Mouse (Mus musculus) myocyte (in vitro differentiated cells): Measurements from ENCODE around the gene Tex2. TPM values are rescaled to one million over a fixed set of nuclear protein-coding genes. Genes with fewer than 3 reads are reported as not detected.

Source experiments
- H3K27me3 ChIP-seq: one replicate; pipeline ENCODE4 v1.6.1; 2011; ENCODE audit not compliant: control insufficient read depth, insufficient read depth, insufficient read length
- H3K36me3 ChIP-seq: one replicate; pipeline ENCODE4 v1.6.1; 2011; ENCODE audit not compliant: control insufficient read depth, insufficient read depth
- H3K4me2 ChIP-seq: one replicate; pipeline ENCODE4 v1.6.1; 2011; ENCODE audit warnings: low read depth, control low read depth
- H3K4me3 ChIP-seq: one replicate; pipeline ENCODE4 v1.5.1; 2011; ENCODE audit warnings: mild to moderate bottlenecking, control low read depth, moderate library complexity
- H3K79me2 ChIP-seq: one replicate; pipeline ENCODE4 v1.6.1; 2011; ENCODE audit not compliant: control insufficient read depth, insufficient read depth
- H3ac ChIP-seq: one replicate; pipeline ENCODE4 v1.6.1; 2011; ENCODE audit not compliant: control insufficient read depth, insufficient read length
- CEBPB ChIP-seq: IDR thresholded peaks from 2 replicates; pipeline ENCODE4 v1.6.1; 2011; ENCODE audit warnings: mild to moderate bottlenecking, moderate library complexity; ENCODE audit not compliant: poor library complexity, insufficient read depth, severe bottlenecking
- E2F4 ChIP-seq: IDR thresholded peaks from one replicate; pipeline ENCODE4 v1.6.1; 2011; ENCODE audit warnings: mild to moderate bottlenecking, control low read depth, moderate library complexity; ENCODE audit not compliant: insufficient read depth
- MAX ChIP-seq: IDR thresholded peaks from one replicate; pipeline ENCODE4 v1.6.1; 2011; ENCODE audit warnings: low read depth, mild to moderate bottlenecking, control low read depth
- MYOD1 ChIP-seq, 3 experiments: IDR thresholded peaks; one replicate each; pipeline ENCODE4 v1.6.1; 2011; ENCODE audit warnings: control low read depth in 2 of 3, low read depth in 2 of 3, mild to moderate bottlenecking in 2 of 3, moderate library complexity in 1 of 3; ENCODE audit not compliant: insufficient read length in 2 of 3, control insufficient read depth in 1 of 3
- MYOG ChIP-seq, 3 experiments: IDR thresholded peaks; one replicate each; pipeline ENCODE4 v1.6.1; 2011; ENCODE audit warnings: control low read depth in 2 of 3, low read depth in 2 of 3, mild to moderate bottlenecking in 2 of 3; ENCODE audit not compliant: insufficient read length in 2 of 3, control insufficient read depth in 1 of 3, insufficient read depth in 1 of 3
- POLR2A ChIP-seq: IDR thresholded peaks from one replicate; pipeline ENCODE4 v1.6.1; 2011; ENCODE audit warnings: low read depth, mild to moderate bottlenecking, control low read depth, moderate library complexity; ENCODE audit not compliant: insufficient read length
- POLR2AphosphoS2 ChIP-seq: IDR thresholded peaks from one replicate; pipeline ENCODE4 v1.6.1; 2011; ENCODE audit warnings: low read depth, control low read depth; ENCODE audit not compliant: insufficient read length
- REST ChIP-seq: IDR thresholded peaks from one replicate; pipeline ENCODE4 v1.6.1; 2011; ENCODE audit warnings: mild to moderate bottlenecking, control low read depth, moderate library complexity; ENCODE audit not compliant: insufficient read depth, insufficient read length
- SRF ChIP-seq: IDR thresholded peaks from one replicate; pipeline ENCODE4 v1.6.1; 2011; ENCODE audit warnings: low read depth; ENCODE audit not compliant: control insufficient read depth, insufficient read length
- TCF12 ChIP-seq: IDR thresholded peaks from one replicate; pipeline ENCODE4 v1.6.1; 2011; ENCODE audit warnings: mild to moderate bottlenecking, control low read depth; ENCODE audit not compliant: poor library complexity, insufficient read depth, severe bottlenecking
- TCF3 ChIP-seq: IDR thresholded peaks from one replicate; pipeline ENCODE4 v1.6.1; 2011; ENCODE audit warnings: low read depth, control low read depth; ENCODE audit not compliant: insufficient read length
- USF1 ChIP-seq: IDR thresholded peaks from one replicate; pipeline ENCODE4 v1.6.1; 2011; ENCODE audit warnings: low read depth, mild to moderate bottlenecking, control low read depth, moderate library complexity
- polyA plus RNA-seq: library from polyadenylated mRNA; unstranded; fragments of >200 nt; fragmentation: generic; extraction: Trizol; gene quantifications from one replicate; pipeline ENCODE4 v1.2.1, GENCODE M21; 2012; ENCODE audit warnings: missing spikeins

Tex2 gene
- polyA plus RNA-seq, 1 experiment: 7.0 TPM

DNA sequence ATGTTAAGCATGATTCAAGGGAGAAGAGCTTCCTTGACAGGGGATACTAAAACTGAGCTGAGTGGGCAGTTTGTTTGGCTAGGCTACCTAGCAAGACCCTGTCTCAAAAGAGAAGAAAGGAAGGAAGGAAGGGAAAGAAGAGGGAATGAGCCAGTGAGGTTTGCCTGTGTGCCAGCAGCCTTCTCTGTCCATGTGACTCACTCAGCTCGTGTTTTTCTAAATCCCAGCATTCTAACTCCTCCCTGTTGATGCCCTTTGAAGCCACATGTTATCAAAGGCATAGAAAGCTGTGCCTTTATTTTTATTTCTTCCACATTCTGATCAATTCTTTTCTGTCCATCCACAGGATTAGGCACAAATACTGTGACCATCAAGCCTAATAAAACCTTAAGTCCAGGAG, 85.3 kb downstream of the Tex2 start:
- Histone ChIP-seq H3K4me2 (no peak overlapping the region), H3ac (no peak overlapping the region), H3K27me3 (no peaks in the 10 kb centered on the region), H3K79me2 (no peaks in the 10 kb centered on the region), H3K36me3 (peaks cover 3% of the 10 kb centered on the region), H3K4me3 (no peak overlapping the region)
- TF ChIP-seq MAX: no peak
- TF ChIP-seq USF1: peak; percentile 35
- TF ChIP-seq POLR2AphosphoS2: no peak
- TF ChIP-seq SRF: no peak

DNA sequence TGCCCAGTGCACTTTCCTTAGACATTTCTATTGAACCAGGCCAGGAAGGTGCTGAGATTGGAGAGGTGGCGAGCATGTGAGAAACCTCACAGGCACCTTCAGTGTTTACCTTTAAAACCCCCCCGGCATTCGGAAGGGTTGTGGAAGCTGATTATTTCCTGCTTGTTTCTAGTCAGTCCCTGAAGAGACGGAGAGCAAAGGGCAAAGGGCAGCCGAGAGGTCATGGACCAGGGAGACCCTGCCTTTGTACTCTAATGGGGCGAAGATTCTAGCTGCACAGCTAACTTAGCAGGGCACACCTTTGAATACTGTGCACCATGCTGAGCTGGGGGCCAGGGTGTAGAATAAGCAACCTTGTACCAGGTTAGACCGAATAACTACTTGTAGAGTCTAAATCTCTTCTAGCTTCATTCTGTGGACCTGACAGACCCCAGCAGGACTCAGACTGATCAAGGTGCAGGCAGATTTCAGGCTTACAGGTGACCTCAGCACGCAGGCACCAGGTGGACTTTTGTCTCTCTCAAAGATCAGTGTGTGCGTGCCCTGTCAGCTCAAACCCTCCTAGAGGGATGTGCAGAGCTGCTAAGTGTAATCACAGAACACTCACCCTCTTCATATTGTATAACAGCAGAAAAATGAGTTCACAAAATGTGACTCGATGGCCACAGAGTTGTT, 85.9 kb downstream of the Tex2 start:
- no peaks in the 10 kb centered on the region for H3K36me3 ChIP-seq

DNA sequence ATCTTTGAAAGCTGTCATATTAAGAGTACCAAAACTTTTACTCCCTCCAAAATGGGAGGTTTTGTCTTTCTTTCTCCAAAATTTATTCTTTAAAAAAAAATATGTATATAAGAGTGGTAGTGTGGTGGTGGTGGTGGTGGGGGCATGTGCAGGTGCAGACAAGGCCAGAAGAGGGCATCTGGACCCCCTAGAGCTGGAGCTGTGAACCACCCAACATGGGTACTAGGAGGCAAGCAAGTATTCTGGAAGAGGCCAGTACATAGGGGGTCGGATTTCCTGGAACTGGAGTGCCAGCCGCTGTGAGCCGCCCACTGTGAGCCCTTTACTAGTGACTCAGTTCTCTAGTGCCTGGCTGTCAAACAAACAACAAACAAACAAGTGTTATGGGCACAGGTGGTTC, 90.7 kb downstream of the Tex2 start:
- Histone ChIP-seq H3K4me2 (no peak overlapping the region), H3ac (no peak overlapping the region), H3K79me2 (no peaks in the 10 kb centered on the region), H3K27me3 (no peaks in the 10 kb centered on the region), H3K4me3 (no peak overlapping the region), H3K36me3 (no peaks in the 10 kb centered on the region)
- TF ChIP-seq USF1 (no peak), E2F4 (no peak), REST (no peak), MYOG (IDR thresholded peaks at IDR 0.05; ENCODE audit: control insufficient read depth in 1 of 3, insufficient read depth in 1 of 3, insufficient read length in 2 of 3, low read depth in 2 of 3) (no peak), TCF3 (no peak), SRF (no peak), POLR2AphosphoS2 (no peak), MYOD1 (IDR thresholded peaks at IDR 0.05; ENCODE audit: control insufficient read depth in 1 of 3, insufficient read length in 2 of 3, low read depth in 2 of 3) (no peak), TCF12 (no peak), CEBPB (no peak), MAX (no peak), POLR2A (no peak)

More for the DNA sequence above, 85.9 kb downstream of the Tex2 start:
- no peak overlapping the region for H3K4me2 ChIP-seq
- H3ac ChIP-seq: no peak overlapping the region
- no peaks in the 10 kb centered on the region for H3K27me3 ChIP-seq
- no peak for TF ChIP-seq REST
- TF ChIP-seq MYOG (IDR thresholded peaks at IDR 0.05; ENCODE audit: control insufficient read depth in 1 of 3, insufficient read depth in 1 of 3, insufficient read length in 2 of 3, low read depth in 2 of 3): no peak
- no peak for TF ChIP-seq CEBPB
- TF ChIP-seq MYOD1 (IDR thresholded peaks at IDR 0.05; ENCODE audit: control insufficient read depth in 1 of 3, insufficient read length in 2 of 3, low read depth in 2 of 3): no peak
- no peaks in the 10 kb centered on the region for H3K79me2 ChIP-seq
- no peak overlapping the region for H3K4me3 ChIP-seq

DNA sequence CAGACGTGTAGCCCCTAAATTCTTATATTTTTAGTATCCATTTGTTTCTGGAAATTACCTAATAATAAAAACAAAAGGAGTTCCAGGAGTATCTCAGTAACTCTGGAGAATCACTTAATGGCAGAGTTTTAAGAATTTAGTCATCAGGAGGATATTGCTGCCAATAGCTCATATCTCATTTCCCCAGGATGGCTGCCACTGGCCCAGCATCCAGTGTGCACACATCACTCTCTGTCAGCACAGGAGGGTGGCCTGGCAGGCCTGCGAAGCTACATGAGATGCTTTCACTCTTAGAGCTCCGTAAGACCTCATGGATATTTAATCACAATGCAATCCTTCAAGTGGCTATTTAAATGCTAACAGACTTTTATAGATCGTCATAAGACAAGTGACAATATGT, 91.6 kb downstream of the Tex2 start:
- Histone ChIP-seq H3K4me2 (no peak overlapping the region), H3K27me3 (no peaks in the 10 kb centered on the region), H3K36me3 (no peaks in the 10 kb centered on the region), H3K4me3 (no peak overlapping the region), H3K79me2 (no peaks in the 10 kb centered on the region), H3ac (no peak overlapping the region)
- TF ChIP-seq POLR2AphosphoS2 (no peak), TCF3 (no peak), MAX (no peak), USF1 (no peak), SRF (no peak), MYOD1 (IDR thresholded peaks at IDR 0.05; ENCODE audit: control insufficient read depth in 1 of 3, insufficient read length in 2 of 3, low read depth in 2 of 3) (no peak)

DNA sequence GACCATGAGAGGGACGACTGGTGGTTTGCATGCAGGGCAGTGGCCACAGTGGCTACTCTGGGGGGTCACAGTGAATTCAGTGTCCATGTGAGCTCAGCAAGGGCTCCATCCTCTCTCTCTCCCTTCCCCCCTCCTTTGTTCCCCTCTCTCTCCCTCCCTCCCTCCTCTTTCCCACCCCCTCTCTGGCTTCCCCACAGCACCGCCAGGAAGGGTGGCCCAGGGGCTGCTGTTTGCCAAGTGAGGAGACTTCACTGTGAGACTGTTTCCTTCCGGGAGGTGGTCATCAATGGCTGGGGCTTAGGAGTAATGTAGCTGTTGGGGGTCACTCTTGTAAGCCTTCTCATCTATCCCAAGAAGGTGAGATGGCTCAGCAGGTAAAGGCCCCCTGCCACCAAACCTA, 92.8 kb downstream of the Tex2 start:
- Histone ChIP-seq H3K4me3 (no peak overlapping the region), H3K79me2 (no peaks in the 10 kb centered on the region), H3ac (no peak overlapping the region), H3K36me3 (no peaks in the 10 kb centered on the region), H3K4me2 (no peak overlapping the region), H3K27me3 (no peaks in the 10 kb centered on the region)
- TF ChIP-seq POLR2A (no peak), E2F4 (no peak), REST (no peak), MYOD1 (IDR thresholded peaks at IDR 0.05; ENCODE audit: control insufficient read depth in 1 of 3, insufficient read length in 2 of 3, low read depth in 2 of 3) (no peak), USF1 (no peak), MAX (no peak), TCF12 (no peak), MYOG (IDR thresholded peaks at IDR 0.05; ENCODE audit: control insufficient read depth in 1 of 3, insufficient read depth in 1 of 3, insufficient read length in 2 of 3, low read depth in 2 of 3) (no peak), SRF (no peak), POLR2AphosphoS2 (no peak), CEBPB (no peak)
